Mouse (Mus musculus) MEL-GATA-1-ER (cell line): ENCODE measurements around the gene March4.

ENCODE experiments used
- DNase-seq: peaks from one replicate; pipeline ENCODE4 v3.0.0-alpha.2; 2012; ENCODE audit warnings: low read depth; ENCODE audit errors: extremely low read depth

The March4 gene

GRCm38 (mm10) chr1:72450790-72451189 lies 85.9 kb downstream of the March4 start:
- DNase-seq = no peak

GRCm38 (mm10) chr1:72449752-72450151 lies 87.0 kb downstream of the March4 start:
- no peak for DNase-seq

GRCm38 (mm10) chr1:72442747-72443146 lies 94.0 kb downstream of the March4 start:
- no peak for DNase-seq

GRCm38 (mm10) chr1:72439146-72439545 lies 97.6 kb downstream of the March4 start:
- no peak for DNase-seq

- DNase-seq = no peak
Observed at GRCm38 (mm10) chr1:72436967-72437366, 99.8 kb downstream of the March4 start.

- DNase-seq = no peak
Observed at GRCm38 (mm10) chr1:72434510-72434909, 102.2 kb downstream of the March4 start.

GRCm38 (mm10) chr1:72432579-72432978 lies 104.2 kb downstream of the March4 start:
- no peak for DNase-seq

- DNase-seq = no peak
Observed at GRCm38 (mm10) chr1:72429107-72429807, 107.5 kb downstream of the March4 start.

GRCm38 (mm10) chr1:72428526-72428925 lies 108.2 kb downstream of the March4 start:
- DNase-seq = no peak

- DNase-seq = no peak
Observed at GRCm38 (mm10) chr1:72426456-72426855, 110.3 kb downstream of the March4 start.

- no peak for DNase-seq
Observed at GRCm38 (mm10) chr1:72422121-72422520, 114.6 kb downstream of the March4 start.

GRCm38 (mm10) chr1:72420220-72420619 lies 116.5 kb downstream of the March4 start:
- no peak for DNase-seq

GRCm38 (mm10) chr1:72418744-72419655 lies 117.7 kb downstream of the March4 start:
- DNase-seq = no peak

- DNase-seq = no peak
Observed at GRCm38 (mm10) chr1:72414561-72415253, 122.0 kb downstream of the March4 start.

- DNase-seq = no peak
Observed at GRCm38 (mm10) chr1:72414133-72414532, 122.6 kb downstream of the March4 start.

GRCm38 (mm10) chr1:72413205-72413604 lies 123.5 kb downstream of the March4 start:
- DNase-seq = no peak

- no peak for DNase-seq
Observed at GRCm38 (mm10) chr1:72411108-72411507, 125.6 kb downstream of the March4 start.

GRCm38 (mm10) chr1:72409936-72410335 lies 126.8 kb downstream of the March4 start:
- no peak for DNase-seq

- DNase-seq = no peak
Observed at GRCm38 (mm10) chr1:72406505-72407079, 130.1 kb downstream of the March4 start.

GRCm38 (mm10) chr1:72401331-72402069 lies 135.2 kb downstream of the March4 start:
- DNase-seq = no peak

- no peak for DNase-seq
Observed at GRCm38 (mm10) chr1:72400616-72401015, 136.1 kb downstream of the March4 start.
